Mouse (Mus musculus): Measurements from ENCODE around the gene Cby3.

GRCm38 (mm10) chr11:50389011-50389410 lies 34.7 kb downstream of the Cby3 start:
- TF ChIP-seq CTCF (IDR thresholded peaks at IDR 0.05; ENCODE audit: borderline replicate concordance, insufficient read depth, low read length) (no peak), POLR2A (IDR thresholded peaks at IDR 0.05; ENCODE audit: low read depth, low read length) (no peak)
